Mouse (Mus musculus) ES-E14 (cell line): Measurements from ENCODE around the gene Cdh10. TPM values are rescaled to one million over a fixed set of nuclear protein-coding genes. Genes with fewer than 3 reads are reported as not detected.

Experiments used
- DNase-seq: peaks from one replicate; pipeline ENCODE4 v3.0.0-alpha.2; 2013; ENCODE audit warnings: low read depth, low spot score
- H3K27ac ChIP-seq: 2 replicates; pipeline ENCODE4 v1.5.1; 2012; ENCODE audit warnings: low read depth, mild to moderate bottlenecking, low read length, moderate library complexity, mixed read lengths; ENCODE audit not compliant: poor library complexity, insufficient read depth, severe bottlenecking
- H3K36me3 ChIP-seq: 2 replicates; pipeline ENCODE4 v1.6.1; 2012; ENCODE audit warnings: mild to moderate bottlenecking, low read length, moderate library complexity, mixed read lengths; ENCODE audit not compliant: control insufficient read depth, poor library complexity, insufficient read depth, severe bottlenecking
- H3K4me1 ChIP-seq, 2 experiments: fragments of 150-350 bp in 1 of 2; sonication (generic) in 1 of 2; 2 replicates each; pipeline ENCODE4 v1.6.1; 2012; ENCODE audit warnings: low read length in 2 of 2, mild to moderate bottlenecking in 1 of 2, mixed read lengths in 1 of 2; ENCODE audit not compliant: control insufficient read depth in 2 of 2, insufficient read depth in 2 of 2, poor library complexity in 1 of 2
- H3K4me3 ChIP-seq, 2 experiments: fragments of 150-350 bp in 1 of 2; sonication (generic) in 1 of 2; 2 replicates each; pipeline ENCODE4 v1.5.1; 2012; ENCODE audit warnings: low read length in 2 of 2, low read depth in 1 of 2, mild to moderate bottlenecking in 1 of 2, mixed read lengths in 1 of 2; ENCODE audit not compliant: insufficient read depth in 1 of 2, poor library complexity in 1 of 2, severe bottlenecking in 1 of 2
- H3K9ac ChIP-seq: 2 replicates; pipeline ENCODE4 v1.6.1; 2012; ENCODE audit warnings: low read depth, mild to moderate bottlenecking, low read length, mixed read lengths; ENCODE audit not compliant: poor library complexity, insufficient read depth, severe bottlenecking
- H3K9me3 ChIP-seq: fragments of 150-350 bp; sonication (generic); 2 replicates; pipeline ENCODE4 v1.6.1; 2012; ENCODE audit warnings: low read depth, mild to moderate bottlenecking, low read length; ENCODE audit not compliant: control insufficient read depth, insufficient read depth
- CHD2 ChIP-seq: IDR thresholded peaks from 2 replicates; pipeline ENCODE4 v1.6.1; 2014; ENCODE audit warnings: mild to moderate bottlenecking, low read depth, low read length, inconsistent platforms
- HCFC1 ChIP-seq: IDR thresholded peaks from 2 replicates; pipeline ENCODE4 v1.6.1; 2012; ENCODE audit warnings: low read length, inconsistent platforms, borderline replicate concordance; ENCODE audit not compliant: insufficient read depth
- MAFK ChIP-seq: IDR thresholded peaks from 2 replicates; pipeline ENCODE4 v1.6.1; 2014; ENCODE audit warnings: mild to moderate bottlenecking, low read depth, low read length, inconsistent platforms; ENCODE audit not compliant: insufficient read depth
- ZC3H11A ChIP-seq: IDR thresholded peaks from 2 replicates; pipeline ENCODE4 v1.6.1; 2012; ENCODE audit warnings: low read depth, mild to moderate bottlenecking, inconsistent platforms, low read length, borderline replicate concordance
- ZNF384 ChIP-seq: IDR thresholded peaks from 2 replicates; pipeline ENCODE4 v1.6.1; 2012; ENCODE audit warnings: low read depth, low read length, inconsistent platforms
- in situ Hi-C, 2 experiments: fragments of 600-800 bp; cut with MboI; formaldehyde crosslinking; loops; one replicate each; pipeline ENCODE4 v1.15.1; 2025; ENCODE audit warnings: low sequenced_read_pairs in 2 of 2, inconsistent platforms in 1 of 2; ENCODE audit not compliant: unreplicated experiment in 2 of 2
- total RNA-seq: library from RNA; depleted of rRNA; stranded (reverse); fragments of 300-350 nt; gene quantifications from 2 replicates; pipeline ENCODE4 v1.2.3, GENCODE M21; 2012

Cdh10 gene
- total RNA-seq, 1 experiment = 1.6 TPM

DNA sequence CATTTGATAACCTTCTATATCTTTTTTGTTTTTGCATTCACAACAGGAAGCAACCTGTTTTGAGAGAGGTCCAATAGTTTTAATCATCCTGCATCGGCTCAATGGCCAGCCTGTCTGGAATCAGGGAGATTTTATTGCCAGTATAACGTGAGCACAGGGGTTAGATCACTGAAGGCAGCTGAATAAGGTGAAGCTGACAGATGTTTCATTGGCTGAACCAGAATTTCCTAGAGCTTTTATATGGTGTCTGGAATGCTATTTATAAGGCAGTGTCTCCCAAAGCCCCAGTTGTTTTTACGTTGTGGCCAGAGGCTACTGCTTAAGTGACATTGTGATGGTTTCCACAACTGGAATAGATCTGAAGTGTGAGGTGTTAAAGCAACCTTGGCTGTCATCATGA is 214.2 kb downstream of the Cdh10 start:
- Histone ChIP-seq H3K4me3 (no peak overlapping the region), H3K36me3 (no peaks in the 10 kb centered on the region), H3K9me3 (no peaks in the 10 kb centered on the region), H3K9ac (no peak overlapping the region), H3K27ac (no peak overlapping the region), H3K4me1 (no peaks in the 10 kb centered on the region)
- no peak for DNase-seq
- in situ Hi-C loops = no loop called here
- no peak for TF ChIP-seq CHD2
- no peak for TF ChIP-seq ZNF384
- TF ChIP-seq MAFK = no peak
- TF ChIP-seq ZC3H11A = no peak
- TF ChIP-seq HCFC1 = no peak

DNA sequence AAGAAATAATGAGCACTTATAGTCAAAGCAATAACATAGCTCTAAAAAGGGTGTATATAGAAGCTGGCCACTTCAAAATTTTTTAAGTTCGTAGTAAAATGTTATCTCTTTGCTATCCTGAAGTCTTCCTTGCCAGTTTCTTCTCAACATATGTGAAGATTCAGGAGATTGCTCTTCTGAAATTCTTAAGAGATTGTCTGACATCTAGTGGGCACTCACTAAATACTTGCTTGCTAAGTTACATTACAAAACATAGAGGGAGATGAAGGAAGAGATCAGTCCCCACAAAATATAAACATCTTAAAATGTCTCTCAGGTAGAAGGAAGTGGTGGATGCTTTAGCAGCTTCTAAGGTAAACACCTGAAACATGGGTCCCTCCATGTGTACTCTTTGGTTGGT is 221.3 kb downstream of the Cdh10 start:
- Histone ChIP-seq H3K9ac (no peak overlapping the region), H3K9me3 (no peaks in the 10 kb centered on the region), H3K36me3 (no peaks in the 10 kb centered on the region), H3K27ac (no peak overlapping the region), H3K4me1 (no peaks in the 10 kb centered on the region), H3K4me3 (no peak overlapping the region)
- in situ Hi-C loops = no loop called here
- no peak for DNase-seq
- no peak for TF ChIP-seq CHD2
- no peak for TF ChIP-seq ZNF384
- TF ChIP-seq HCFC1 = no peak
- no peak for TF ChIP-seq MAFK
- TF ChIP-seq ZC3H11A = no peak
